Mouse (Mus musculus) gonadal fat pad, adult 2 months (tissue): ENCODE measurements around the gene Parvg. TPM values are rescaled to one million over a fixed set of nuclear protein-coding genes. Genes with fewer than 3 reads are reported as not detected.
"Not testable (repeated sequence)": the region's sequence is repeated elsewhere in the genome, so short reads cannot be mapped to it uniquely, and the experiment has no call there.

Source experiments
- DNase-seq: peaks from one replicate; pipeline ENCODE4 v3.0.0-alpha.2; 2012; ENCODE audit warnings: low read depth
- polyA plus RNA-seq: library from polyadenylated mRNA; depleted of rRNA; stranded (reverse); fragments of >200 nt; gene quantifications from 2 replicates; pipeline ENCODE4 v1.2.3, GENCODE M21; 2012; rRNA removed

Parvg gene
- 2.0 and 2.3 TPM in 2 replicates for polyA plus RNA-seq

DNA sequence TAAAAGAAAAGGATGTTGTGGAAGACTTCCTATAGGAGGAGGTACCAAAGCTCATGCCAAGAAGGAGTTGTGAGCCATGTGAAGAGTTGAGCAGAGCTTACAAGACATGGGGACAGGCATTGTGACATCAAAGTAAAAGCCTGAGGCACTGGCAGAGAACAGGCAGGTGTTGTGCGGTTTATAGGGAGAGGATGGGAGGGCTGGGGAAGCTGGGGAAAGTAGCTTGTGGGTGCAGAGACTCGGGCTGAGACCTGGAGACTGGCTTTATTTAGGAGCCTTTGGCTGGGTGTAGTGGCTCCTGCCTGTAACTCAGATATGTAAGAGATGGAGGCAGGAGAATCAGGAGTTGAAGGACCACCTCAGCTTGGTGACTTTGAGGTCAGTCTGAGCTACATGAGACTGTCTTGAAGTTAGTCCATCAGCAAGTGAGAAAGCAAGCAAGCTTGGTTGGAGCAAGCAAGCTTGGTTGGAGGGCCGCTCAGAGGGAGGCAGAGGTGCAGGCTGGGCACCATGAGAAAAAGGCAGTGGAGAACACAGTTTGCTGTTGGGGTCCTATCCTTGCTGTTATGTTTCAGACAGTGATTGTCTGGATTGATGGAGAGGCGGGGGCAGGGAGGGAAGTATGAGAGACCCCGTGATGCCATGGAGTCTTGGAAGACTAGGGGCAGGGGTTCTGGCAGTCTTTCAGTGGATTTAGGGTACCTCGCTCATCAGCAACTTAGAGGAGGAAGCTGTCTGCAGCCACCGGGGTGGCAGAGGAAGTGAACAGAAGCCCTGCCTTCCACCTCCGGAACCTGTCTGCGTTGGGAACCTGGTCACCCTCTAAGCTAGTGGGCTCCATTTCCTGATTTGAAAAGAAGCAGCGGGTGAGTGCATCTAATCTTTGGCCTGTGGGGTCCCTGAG, at the start of gene Parvg:
Gene Parvg (plus strand): TSS at position 61 of the 904 bp plus-strand sequence.
- DNase-seq: no peak

DNA sequence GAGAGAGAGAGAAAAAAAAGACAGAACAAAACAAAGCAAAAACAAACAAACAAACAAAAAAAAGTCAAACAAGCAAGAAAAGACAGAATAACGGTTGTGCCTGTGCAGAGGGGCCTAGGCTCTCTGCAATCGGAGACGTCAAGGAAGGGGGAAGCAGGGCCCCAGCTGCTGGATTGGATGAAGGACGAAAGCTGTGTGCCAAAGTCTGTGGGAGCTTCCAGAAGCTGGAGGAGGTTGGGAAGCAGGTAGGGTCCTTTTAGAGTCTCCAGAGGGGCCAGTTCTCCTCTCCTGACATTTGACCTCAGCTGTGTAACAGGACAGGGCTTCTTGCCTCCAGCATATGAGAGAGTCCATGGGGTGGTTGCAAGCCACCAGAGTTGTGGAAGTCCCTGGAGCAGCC, 47.8 kb upstream of the Parvg start:
- DNase-seq: no peak

DNA sequence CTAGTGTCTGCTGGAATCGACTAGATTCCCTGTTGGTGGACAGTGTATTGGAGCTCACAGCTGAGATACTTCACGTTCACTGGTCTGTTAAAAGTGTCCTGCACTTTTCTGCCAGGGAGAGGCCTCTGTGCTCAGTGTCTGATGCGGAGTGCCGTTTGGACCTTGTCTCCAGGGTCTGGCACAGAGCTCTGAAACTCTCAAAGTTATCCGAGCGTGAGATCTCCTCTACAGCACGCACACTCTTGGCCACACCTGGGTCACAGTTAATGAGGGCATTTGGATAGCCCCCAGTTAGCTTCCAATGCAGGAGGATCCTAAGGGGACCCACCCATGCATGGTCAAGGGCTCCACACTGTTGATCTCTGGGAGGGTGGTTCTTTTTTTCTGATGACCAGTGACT, 45.7 kb upstream of the Parvg start:
- DNase-seq: no peak

DNA sequence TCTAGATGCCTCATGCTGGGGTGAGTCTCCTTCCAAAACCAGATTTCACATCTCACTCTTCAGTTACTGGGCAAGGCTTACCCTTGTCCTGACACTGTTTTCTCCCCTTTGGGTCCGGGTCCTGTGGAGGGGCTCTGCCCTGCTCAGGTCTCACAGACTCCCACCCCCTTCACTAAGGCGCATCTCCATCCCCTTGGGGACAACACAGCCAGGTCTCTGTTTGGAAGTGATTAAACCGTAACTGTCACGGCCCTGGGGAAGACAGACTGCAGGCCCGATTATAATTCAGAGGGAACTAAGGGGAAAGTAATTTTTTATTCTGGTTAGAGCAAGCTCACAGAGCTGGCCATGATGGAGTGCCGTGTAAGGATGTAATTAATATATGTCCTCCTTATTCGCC, 45.2 kb upstream of the Parvg start:
- no peak for DNase-seq

DNA sequence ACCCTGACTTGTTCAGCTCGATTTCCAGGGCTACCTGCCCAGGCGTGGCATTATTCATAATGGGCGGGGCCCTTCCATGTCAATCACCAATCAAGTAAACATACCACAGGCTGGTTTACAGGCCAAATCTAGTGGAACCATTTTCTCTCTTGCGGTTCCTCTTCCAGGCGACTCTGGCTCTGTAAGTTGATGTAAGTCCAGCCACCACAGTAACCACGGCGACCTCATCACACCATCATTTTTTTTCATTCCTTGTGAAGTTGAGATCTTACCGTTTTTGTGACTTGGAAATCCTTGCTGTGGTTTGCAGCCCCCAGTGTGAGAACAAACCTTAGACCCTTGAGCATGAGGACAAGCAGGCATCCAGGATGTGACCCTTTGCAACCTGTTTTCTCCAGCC, 43.5 kb upstream of the Parvg start:
- no peak for DNase-seq

DNA sequence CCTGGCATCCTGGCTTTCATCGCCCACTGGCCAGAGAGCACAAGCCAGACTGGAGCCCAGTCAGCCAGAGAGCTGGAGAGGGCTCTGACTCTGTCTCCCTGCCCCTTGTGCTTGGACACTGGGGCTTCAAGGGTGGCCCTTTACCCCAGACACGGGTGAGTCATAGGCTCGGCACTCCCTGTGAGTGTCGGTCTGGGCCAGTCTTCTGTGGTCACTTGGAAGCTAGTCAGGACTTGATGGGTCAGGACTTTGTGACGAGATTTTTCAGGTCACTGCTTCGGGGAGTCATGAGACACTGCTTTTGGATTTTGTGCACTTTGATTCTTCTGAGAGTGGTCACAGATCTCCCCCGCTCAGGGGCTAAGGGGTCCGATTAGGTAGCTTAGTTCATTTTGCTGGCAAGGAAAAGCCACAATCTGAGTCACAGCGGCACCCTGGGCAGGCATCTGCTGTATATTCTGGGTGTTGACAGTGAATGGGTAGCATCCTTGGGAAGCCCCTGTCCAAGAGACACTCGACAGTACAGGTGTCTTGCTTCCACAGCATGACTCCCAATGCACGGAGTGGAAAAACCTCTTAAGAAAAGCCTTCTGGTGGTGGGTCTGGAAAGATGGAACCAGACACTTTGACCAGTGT, 43.0 kb upstream of the Parvg start:
- DNase-seq: no peak

DNA sequence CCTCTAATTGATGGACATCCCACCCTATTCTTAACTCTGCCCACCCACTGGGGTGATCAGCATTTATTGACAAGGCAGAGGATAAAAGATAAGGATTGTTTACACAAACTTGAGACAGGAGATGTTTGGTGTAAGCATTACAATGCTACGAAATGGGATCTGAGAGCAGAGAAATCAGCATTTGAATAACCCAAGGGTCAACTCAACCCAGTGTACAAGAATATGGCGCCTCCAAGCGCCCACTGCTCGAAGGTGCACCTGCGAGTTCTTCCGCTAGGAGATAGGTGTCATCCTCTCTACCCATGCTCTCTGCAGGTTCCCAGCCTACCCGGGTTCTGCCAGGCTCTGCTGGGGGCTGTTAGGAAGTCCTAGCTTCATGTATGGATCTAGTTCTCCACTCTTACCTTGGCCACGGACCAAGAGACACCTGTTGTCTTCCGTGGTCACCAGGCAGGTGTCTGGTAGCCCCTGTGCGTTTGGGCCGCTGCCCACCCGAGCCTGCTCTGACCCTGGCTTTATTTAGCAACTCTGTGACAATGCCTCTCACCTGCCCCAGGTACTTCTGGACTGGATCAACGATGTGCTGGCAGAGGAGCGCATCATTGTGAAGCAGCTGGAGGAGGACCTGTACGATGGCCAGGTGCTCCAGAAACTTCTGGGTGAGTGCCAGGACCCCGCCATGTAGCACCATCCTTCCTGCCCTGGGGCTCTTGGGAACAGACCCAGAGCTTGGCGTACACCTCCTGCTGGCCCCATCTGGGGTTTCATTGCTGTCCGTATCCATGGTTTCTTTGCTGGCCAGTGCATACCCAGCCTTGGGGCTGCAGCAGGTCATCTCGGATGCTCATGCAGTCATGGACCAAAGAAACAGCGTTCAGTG, 41.4 kb upstream of the Parvg start:
- DNase-seq: no peak

DNA sequence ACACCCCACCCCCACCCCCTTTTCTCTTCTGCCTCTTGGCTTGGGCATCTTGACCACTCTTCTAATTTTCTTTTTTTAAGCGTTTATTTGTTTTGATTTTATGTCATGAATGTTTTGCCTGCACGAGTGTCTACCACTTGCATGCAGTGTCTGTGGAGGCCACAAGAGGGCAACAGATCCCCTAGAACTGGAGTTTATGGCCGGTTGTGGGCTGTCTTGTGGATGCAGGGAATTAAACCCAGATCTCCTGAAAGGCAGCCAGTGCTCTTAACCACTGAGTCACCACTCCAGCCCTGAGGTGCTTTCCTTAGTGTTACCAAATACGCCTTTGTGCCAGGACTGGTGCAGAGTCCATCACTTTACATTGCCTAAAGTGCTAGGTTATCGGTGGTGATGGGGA, 39.8 kb upstream of the Parvg start:
- DNase-seq: no peak

DNA sequence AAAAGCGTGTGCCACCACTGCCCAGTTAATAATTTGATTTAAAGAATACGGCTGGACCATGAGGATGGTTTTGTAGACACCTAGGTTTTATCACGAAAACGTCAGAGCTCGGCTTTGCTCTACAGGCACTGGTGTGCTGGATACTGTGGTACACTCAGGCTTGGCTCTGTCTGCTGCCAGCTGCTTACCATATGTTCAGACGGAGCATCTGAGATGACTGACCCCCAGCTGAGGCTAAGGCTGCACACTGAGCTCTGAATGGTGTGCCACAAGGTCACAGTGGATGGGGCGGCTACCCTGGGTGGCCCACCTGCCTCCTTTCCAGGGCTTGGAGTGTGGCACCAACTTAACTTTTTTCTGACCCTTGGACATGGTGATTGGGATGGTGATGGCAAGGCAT, 38.4 kb upstream of the Parvg start:
- no peak for DNase-seq

DNA sequence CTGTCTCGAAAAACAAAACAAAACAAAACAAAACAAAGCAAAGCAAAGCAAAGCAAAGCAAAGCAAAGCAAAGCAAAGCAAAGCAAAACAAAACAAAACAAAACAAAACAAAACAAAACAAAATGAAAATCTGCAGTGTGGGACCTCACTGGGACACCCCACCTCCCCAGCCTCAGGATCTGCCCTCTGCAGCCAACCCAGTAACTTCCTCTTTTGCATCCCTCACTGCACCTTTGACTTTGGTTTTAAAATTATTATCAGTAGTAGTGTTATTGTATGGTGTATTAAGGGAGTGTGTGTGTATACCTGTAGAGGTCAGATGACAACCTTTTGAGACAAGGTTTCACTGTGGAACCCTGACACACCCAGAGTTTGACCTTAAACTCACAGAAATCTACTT, 34.9 kb upstream of the Parvg start:
- DNase-seq: not testable (repeated sequence)

DNA sequence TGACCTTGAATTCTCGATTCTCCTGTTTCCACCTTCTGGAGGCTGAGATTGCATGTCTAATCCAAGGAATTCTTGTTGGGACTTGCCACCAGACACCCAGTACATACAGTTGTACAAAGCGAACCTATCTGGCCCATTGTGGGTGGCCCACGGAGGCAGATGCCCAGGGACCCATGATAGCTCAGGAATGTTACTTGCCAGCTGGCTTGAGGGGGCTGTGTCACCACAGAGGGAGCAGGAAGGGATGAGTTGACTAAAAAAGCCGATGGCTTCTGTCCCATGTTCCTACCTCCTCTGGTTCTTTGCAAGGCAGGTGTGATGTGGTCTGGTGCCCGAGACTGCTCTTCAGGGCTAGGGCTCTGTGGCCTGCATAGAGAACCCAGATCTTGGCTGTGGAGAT, 32.7 kb upstream of the Parvg start:
- DNase-seq: no peak

DNA sequence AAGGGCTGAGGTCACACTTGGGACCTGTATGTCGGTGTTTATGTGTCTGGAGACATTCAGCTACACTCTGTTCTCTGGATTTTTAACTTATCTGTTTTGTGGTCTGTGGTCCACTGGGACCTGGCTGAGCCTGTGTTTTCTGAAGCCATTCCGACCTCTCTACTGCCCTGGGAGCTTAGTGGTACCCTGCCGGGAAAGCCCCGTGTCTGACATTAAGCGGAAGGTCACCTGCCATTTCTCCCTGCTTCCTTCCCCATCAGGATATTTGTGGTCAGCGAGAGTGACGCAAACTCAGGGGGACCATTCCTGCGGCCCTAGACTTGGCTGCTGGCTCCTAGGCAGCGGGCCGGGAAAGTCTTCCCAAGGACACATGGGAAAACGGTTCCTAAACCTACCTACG, 30.2 kb upstream of the Parvg start:
- DNase-seq: no peak

DNA sequence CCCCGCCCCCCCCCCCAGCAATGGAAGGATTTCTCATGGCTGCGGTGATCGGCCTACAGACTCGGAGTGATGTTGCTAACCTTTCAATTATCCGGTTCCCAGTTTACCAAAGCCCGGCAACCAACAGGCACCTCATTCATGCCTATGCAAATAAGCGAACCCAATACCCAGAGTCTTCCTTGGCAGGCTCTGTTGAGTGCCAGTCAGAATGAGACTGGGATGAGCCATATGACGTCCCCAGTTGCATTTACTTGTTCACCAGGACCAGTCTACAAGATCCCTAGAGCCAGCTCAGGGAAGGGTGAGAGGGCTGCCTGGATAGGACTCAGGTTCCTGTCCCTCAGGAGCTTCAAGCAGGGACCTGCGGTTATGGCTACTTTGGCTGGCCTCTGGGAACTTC, 29.4 kb upstream of the Parvg start:
- no peak for DNase-seq

DNA sequence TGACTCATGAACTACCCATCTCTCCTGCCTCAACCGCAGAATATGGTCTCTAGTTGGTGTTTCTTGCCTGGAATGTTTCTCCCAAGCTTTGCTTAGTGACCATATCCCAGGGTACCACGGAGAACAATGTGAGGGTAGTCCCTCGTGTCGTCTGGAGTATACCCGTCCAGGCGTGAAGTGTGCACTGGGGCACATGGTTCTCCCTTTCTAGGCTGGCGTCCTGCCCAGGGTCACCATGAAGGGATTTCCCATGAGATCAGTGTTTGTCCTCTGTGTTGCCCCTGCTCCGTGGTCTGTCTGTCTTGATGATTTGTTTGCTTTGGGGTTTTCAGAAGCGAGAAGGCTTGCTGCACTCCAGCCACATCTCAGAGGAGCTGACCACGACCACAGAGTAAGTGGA, 28.6 kb upstream of the Parvg start:
- no peak for DNase-seq

DNA sequence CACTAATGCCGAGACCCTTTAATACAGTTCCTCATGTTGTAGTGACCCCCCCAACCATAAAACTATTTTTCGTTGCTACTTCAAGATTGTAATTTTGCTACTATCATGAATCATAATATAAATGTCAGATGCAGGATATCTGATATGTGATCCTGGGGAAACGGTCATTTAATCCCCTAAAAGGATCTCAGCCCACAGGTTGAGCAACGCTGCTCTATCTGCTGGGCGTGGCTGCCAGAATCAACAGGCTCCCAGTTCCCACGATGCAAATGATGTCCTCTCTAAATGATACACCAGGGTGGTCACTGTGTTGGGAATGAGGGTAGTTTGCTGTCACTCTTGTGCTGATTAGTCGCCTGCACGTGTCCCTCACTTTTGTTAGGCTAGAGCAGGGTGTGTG, 26.4 kb upstream of the Parvg start:
- DNase-seq: no peak

DNA sequence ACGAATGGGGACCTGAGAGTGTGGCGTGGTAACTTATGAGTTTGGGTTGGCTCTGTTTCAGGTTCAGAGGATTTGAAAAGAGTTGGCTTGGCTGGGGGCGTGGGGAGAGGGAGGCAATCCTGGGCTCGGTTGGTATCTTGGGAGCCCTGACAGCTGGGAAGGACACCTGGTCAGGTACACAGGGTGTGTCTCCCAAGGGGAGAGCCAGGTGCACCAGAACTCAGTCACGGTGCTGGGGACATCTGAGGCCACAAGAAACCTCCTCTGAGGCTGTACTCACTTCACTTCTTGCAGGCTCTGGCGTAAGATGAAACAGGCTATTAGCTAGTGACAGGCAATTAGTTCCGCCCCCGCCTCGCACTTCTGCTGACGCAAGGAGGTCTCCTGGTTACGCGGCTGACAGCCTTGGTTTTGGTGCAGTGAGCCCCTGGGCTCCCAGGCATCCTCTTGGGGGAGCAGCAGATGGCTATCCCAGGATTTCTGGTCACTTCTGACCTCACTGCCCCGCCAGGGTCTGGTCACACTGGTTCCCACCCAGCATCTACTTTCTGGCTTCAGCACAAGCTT, 24.9 kb upstream of the Parvg start:
- peak; percentile 49 for DNase-seq

DNA sequence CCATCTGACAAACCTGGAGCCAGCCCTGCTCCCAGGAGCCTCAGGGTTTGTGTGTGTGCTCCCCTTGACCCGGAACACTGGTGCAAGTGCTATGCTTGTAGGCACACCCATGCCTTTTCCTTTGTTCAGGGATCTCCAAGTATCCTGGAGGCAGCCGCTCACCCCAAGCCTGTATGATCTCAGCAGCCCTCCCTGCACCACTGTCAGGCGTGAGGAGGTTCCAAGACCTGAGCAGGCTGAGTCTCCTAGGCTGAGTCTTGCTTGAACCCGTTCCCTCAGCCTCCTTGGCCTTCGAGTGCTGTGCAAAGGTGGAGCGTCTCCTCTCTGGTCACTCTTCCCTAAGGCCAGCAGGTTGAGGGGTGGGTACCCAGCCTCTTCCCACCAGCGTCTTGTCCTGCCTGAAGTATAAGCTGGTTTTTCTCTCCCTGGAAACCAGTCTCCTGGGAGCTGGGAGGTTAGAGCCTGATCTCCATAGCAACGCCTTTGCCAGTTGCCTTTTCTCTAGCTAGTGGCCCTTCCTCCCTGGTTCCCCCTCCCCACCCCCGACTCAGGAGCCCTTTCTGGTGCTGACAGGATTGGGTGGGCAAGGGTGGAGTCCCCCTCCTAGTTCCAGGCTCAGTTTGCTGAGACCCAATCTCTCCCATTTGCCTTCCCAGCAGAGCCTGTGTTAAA, 24.0 kb upstream of the Parvg start:
- no peak for DNase-seq

DNA sequence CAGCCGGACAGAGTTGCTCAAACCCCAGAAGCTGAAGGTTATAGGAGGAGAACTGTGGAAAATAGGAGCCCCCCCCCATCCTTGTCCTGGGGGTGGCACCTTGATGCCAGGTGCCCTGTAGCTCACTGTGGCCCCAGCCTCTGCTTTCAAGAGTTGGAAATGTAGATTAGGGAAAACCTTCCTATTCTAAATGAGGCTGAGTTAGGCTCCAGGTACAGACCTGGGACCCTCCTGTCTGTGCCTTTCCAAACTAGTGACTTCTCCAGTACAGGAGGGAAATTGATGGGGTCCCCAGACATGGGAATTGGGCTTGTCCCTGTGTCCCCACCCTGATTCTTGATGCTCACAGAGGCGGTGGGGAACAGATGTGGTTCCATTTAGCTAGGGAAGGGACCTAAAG, 23.2 kb upstream of the Parvg start:
- DNase-seq: no peak

DNA sequence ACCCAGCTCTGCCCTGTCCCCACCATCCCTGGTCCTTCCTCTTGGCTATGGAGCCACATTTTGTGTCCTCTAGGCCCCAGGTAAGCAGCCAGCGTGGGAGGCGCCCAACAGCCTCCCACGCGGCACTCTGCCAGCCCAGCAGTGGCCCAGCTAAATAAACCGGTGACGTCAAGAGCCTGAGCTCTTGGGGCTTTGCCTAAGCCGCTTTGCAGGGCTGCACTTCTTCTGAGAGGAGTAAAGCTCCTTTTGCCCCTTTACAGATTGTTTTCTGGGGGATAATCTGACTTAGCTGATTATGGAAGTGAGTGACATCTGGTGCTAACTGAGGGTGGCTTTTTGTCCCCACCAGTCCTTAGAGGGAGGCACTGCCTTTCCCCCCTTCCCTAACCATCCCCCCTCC, 22.8 kb upstream of the Parvg start:
- no peak for DNase-seq

DNA sequence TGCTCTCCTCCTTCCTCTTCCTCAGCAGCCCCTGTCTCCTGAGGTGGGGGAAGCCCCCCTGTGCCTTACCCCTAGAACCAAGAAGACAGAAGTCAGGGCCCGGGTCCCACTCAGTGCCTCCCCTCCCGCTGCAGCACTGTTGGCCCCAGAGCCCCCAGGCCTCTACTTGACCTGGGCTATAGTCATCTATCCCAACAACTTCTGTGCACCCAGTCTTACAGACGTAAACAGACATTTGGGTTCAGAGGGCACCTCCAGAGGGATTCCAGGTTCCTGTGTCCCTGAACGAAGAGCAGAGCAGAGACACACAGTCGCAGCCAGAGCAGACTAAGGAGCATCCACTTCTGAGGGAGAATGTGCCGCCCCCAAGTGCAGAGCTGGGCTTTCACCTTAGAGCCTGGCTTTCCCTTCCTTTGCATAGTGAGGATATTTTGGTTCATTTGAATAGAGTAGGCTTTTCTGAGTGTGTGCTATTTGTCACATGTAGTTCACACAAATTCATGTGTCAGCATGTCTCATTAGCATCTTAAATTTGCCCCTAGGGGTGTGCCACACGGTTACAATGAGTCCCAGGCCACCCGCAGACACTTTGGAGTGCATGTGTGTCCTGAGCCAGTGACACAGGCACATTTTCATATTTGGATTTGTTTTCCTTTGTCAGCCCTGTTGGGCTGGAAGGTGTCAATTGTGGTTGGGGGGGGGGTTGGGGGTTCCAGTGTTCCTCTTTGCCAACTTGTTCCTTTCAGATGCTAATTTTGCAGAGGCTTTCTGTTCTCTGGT, 22.0 kb upstream of the Parvg start:
- no peak for DNase-seq

DNA sequence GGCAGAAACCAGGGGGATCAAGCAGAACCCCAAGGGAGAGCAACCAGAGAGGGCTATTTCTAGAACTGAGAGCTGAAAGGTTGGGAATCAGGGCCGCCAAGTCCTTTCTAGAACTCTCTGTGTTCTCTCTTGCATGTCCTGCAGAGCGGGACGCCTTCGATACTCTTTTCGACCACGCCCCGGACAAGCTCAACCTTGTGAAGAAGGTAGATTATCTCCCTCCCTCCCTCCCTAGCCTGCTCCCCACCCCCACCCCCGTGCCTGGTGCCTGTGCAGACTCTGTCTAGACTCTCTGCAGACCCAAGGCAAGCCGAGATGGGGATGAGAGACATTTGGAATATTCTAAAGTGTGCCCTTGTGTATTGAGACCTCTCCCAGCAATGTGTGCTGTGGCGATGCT, 20.6 kb upstream of the Parvg start:
- no peak for DNase-seq
